Mouse (Mus musculus): ENCODE data around the gene Inka1. TPM values are rescaled to one million over a fixed set of nuclear protein-coding genes. Genes with fewer than 3 reads are reported as not detected.

Gene Inka1
- total and polyA plus RNA-seq, 3 experiments: 60.7 to 65.3 TPM; not detected in 1

DNA sequence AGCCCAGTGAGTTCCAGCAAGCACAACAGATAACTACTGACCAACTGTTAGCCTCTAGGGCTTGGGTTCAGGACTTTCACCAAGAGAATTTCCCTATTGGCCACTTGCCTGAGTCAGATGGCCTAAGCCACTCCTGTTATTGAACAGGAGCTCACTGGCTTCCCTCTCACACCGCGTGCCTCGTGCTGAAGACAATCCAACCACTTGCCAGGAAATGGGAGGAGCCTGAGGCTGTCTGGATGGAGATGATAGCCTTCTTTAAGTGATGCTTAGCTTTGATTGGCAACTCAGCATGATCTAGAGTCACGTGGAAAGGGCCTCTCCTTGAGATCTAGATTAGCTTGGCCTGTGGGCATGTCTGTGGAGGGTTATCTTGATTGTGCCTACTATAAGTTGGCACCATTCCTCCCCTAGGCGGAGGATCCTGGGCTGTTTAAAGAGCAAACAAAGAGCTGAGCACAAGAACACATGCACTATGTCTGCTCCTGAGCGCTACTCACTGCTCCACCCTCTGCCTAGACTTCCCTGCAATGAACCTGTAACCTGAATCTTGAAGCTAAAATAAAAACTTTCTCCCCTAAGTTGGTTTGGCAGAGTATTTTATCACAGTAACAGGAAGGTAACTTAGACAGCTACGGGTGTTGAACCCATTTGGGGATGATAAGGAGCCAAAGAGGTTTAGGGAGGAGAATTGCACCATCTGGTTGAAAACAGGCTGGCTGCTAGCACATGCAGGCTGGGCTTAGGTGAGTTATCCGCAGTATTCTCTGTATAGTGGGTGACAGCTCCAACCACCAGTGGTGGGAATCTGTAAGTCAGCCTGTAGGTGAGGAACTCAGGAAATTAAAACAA lies 13.8 kb downstream of the Inka1 start (continued):
- peak; percentile 59 for TF ChIP-seq NELFE (IDR thresholded peaks at IDR 0.05; ENCODE audit: low read depth, low read length)
- TF ChIP-seq ZKSCAN1 (IDR thresholded peaks at IDR 0.05; ENCODE audit: low read depth, low read length): no peak
- no peak for TF ChIP-seq MAZ (IDR thresholded peaks at IDR 0.05; ENCODE audit: low read depth, low read length)
- TF ChIP-seq ZNF384 (IDR thresholded peaks at IDR 0.05; ENCODE audit: low read depth, low read length): no peak

DNA sequence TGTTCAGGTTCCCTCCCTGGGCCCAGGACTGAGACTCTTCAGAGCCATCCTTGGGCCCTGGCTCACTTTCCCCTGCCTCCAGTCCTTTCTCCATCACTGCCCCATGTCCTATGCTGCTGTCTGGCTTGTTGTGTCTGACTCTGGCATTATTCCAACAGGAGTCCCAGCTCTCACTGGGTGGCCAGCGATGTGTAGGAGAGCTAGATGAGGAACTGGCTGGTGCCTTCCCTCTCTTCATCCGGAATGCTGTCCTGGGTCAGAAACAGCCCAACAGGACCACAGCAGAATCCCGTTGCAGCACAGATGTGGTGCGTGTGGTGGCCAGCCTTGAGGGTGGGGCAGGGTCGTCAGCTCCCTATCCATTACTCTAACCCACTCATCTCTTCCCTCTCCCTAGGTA lies 15.4 kb downstream of the Inka1 start:
- H3K9me3 ChIP-seq (replicated peaks; ENCODE audit: insufficient read depth, low read length): no peaks in the 10 kb centered on the region
- H3K27me3 ChIP-seq (ENCODE audit: control insufficient read depth in 1 of 2, insufficient read depth in 2 of 2, low read length in 2 of 2): no peaks in the 10 kb centered on the region
- H3K79me2 ChIP-seq (ENCODE audit: control insufficient read depth, insufficient read depth, low read length, poor library complexity): no peaks in the 10 kb centered on the region
- H3K4me3 ChIP-seq (ENCODE audit: control insufficient read depth in 1 of 2, insufficient read depth in 1 of 2, low read depth in 2 of 2, low read length in 2 of 2): no peak overlapping the region
- no peak for DNase-seq (ENCODE audit: low read depth, low spot score)
- H3K36me3 ChIP-seq (ENCODE audit: control insufficient read depth in 1 of 2, insufficient read depth in 2 of 2, low read length in 2 of 2): peaks cover 6 to 39% of the 10 kb centered on the region in 2 experiments
- TF ChIP-seq POLR2AphosphoS5 (IDR thresholded peaks at IDR 0.05; ENCODE audit: borderline replicate concordance, low read depth, low read length): no peak
- TF ChIP-seq SMC3 (IDR thresholded peaks at IDR 0.05; ENCODE audit: low read depth, low read length): no peak
- no peak for TF ChIP-seq MXI1 (IDR thresholded peaks at IDR 0.05; ENCODE audit: low read depth, low read length)
- TF ChIP-seq RAD21 (IDR thresholded peaks at IDR 0.05; ENCODE audit: low read depth, low read length): no peak
- TF ChIP-seq TAL1 (IDR thresholded peaks at IDR 0.05; ENCODE audit: low read length): no peak
- no peak for TF ChIP-seq GATA1 (IDR thresholded peaks at IDR 0.05; ENCODE audit: low read depth, low read length)
- no peak overlapping the region for H3K9ac ChIP-seq (ENCODE audit: control insufficient read depth, low read depth, low read length, poor library complexity, severe bottlenecking)
- peak overlapping the region; percentile 94 for H3K27ac ChIP-seq (ENCODE audit: control insufficient read depth, low read depth, low read length)
- H3K4me1 ChIP-seq (ENCODE audit: control insufficient read depth in 1 of 2, insufficient read depth in 2 of 2, low read length in 2 of 2): peaks cover 25 to 44% of the 10 kb centered on the region in 2 experiments

DNA sequence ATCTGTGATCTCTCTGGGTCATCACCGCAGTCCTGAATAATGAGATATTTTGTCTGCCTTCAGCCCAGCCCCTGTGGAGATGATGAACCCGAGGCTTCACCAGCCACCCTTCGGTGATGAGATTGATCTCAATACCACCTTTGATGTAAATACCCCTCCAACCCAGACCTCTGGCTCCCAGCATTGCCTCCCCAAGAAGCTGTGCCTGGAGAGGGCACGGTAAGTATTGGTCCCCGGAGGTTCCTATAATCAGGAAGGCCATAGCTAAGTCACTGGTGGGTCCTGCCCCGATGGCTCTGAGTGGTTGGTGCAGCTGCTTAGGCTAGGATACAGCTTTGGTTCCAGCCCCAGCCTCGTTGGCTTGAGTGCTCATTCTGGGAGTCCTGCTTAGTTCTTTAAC lies 17.1 kb downstream of the Inka1 start:
- Histone ChIP-seq H3K27ac (ENCODE audit: control insufficient read depth, low read depth, low read length) (no peak overlapping the region), H3K36me3 (ENCODE audit: control insufficient read depth in 1 of 2, insufficient read depth in 2 of 2, low read length in 2 of 2) (peaks cover 8 to 27% of the 10 kb centered on the region in 2 experiments)

DNA sequence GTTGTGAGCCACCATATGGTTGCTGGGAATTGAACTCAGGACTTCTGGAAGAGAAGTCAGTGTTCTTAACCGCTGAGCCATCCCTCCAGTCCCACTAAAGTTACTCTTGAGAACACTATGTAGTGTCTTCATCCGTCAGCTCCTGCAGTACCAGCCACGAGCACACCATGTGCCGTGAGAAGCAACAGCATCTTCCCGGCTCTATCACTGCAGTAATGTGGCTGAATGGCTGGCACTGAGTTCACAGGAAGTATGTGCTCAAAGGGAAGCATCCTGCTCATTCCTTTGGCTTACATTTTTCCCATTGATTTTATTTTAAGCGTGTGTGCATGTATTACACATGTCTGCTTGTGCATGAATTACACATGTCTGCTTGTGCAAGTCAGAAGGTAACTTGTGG lies 18.2 kb downstream of the Inka1 start:
- Histone ChIP-seq H3K4me1 (ENCODE audit: control insufficient read depth in 1 of 2, insufficient read depth in 2 of 2, low read length in 2 of 2) (peaks cover 10 to 20% of the 10 kb centered on the region in 2 experiments; a peak in 3 of 4 replicates), H3K4me3 (ENCODE audit: control insufficient read depth in 1 of 2, insufficient read depth in 1 of 2, low read depth in 2 of 2, low read length in 2 of 2) (no peak overlapping the region), H3K79me2 (ENCODE audit: control insufficient read depth, insufficient read depth, low read length, poor library complexity) (no peaks in the 10 kb centered on the region), H3K9ac (ENCODE audit: control insufficient read depth, low read depth, low read length, poor library complexity, severe bottlenecking) (no peak overlapping the region), H3K9me3 (replicated peaks; ENCODE audit: insufficient read depth, low read length) (no peaks in the 10 kb centered on the region), H3K27ac (ENCODE audit: control insufficient read depth, low read depth, low read length) (no peak overlapping the region), H3K36me3 (ENCODE audit: control insufficient read depth in 1 of 2, insufficient read depth in 2 of 2, low read length in 2 of 2) (peaks cover 8 to 16% of the 10 kb centered on the region in 2 experiments), H3K27me3 (ENCODE audit: control insufficient read depth in 1 of 2, insufficient read depth in 2 of 2, low read length in 2 of 2) (no peaks in the 10 kb centered on the region)
- no peak for DNase-seq (ENCODE audit: low read depth, low spot score)
- no peak for TF ChIP-seq USF1 (IDR thresholded peaks at IDR 0.05; ENCODE audit: low read depth, low read length)
- no peak for TF ChIP-seq HCFC1 (IDR thresholded peaks at IDR 0.05; ENCODE audit: low read depth, low read length)
- TF ChIP-seq ZKSCAN1 (IDR thresholded peaks at IDR 0.05; ENCODE audit: low read depth, low read length): no peak
- no peak for TF ChIP-seq MAX (IDR thresholded peaks at IDR 0.05; ENCODE audit: low read length)
- no peak for TF ChIP-seq USF2 (IDR thresholded peaks at IDR 0.05; ENCODE audit: borderline replicate concordance in 1 of 2, insufficient read depth in 1 of 2, low read depth in 1 of 2, low read length in 2 of 2)
- no peak for TF ChIP-seq ETS1 (IDR thresholded peaks at IDR 0.05; ENCODE audit: low read depth, low read length)
- TF ChIP-seq SMC3 (IDR thresholded peaks at IDR 0.05; ENCODE audit: low read depth, low read length): no peak
- TF ChIP-seq NRF1 (IDR thresholded peaks at IDR 0.05; ENCODE audit: insufficient read depth, low read depth, low read length, poor library complexity, severe bottlenecking): no peak
- TF ChIP-seq MAFK (IDR thresholded peaks at IDR 0.05; ENCODE audit: borderline replicate concordance, low read depth, low read length): no peak
- TF ChIP-seq GATA1 (IDR thresholded peaks at IDR 0.05; ENCODE audit: low read depth, low read length): no peak
- TF ChIP-seq POLR2AphosphoS2 (IDR thresholded peaks at IDR 0.05; ENCODE audit: low read length): no peak
- TF ChIP-seq NELFE (IDR thresholded peaks at IDR 0.05; ENCODE audit: low read depth, low read length): no peak
- no peak for TF ChIP-seq CHD1 (IDR thresholded peaks at IDR 0.05; ENCODE audit: low read depth, low read length)
- no peak for TF ChIP-seq ELF1 (IDR thresholded peaks at IDR 0.05; ENCODE audit: low read depth, low read length)
- TF ChIP-seq KAT2A (conservative IDR thresholded peaks at IDR 0.05; ENCODE audit: low read depth, low read length): no peak

More for the DNA sequence above, 17.1 kb downstream of the Inka1 start:
- no peaks in the 10 kb centered on the region for H3K79me2 ChIP-seq (ENCODE audit: control insufficient read depth, insufficient read depth, low read length, poor library complexity)
- no peaks in the 10 kb centered on the region for H3K27me3 ChIP-seq (ENCODE audit: control insufficient read depth in 1 of 2, insufficient read depth in 2 of 2, low read length in 2 of 2)
- H3K9me3 ChIP-seq (replicated peaks; ENCODE audit: insufficient read depth, low read length): no peaks in the 10 kb centered on the region
- H3K4me3 ChIP-seq (ENCODE audit: control insufficient read depth in 1 of 2, insufficient read depth in 1 of 2, low read depth in 2 of 2, low read length in 2 of 2): no peak overlapping the region
- DNase-seq (ENCODE audit: low read depth, low spot score): no peak
- H3K9ac ChIP-seq (ENCODE audit: control insufficient read depth, low read depth, low read length, poor library complexity, severe bottlenecking): no peak overlapping the region
- peaks cover 19 to 31% of the 10 kb centered on the region in 2 experiments for H3K4me1 ChIP-seq (ENCODE audit: control insufficient read depth in 1 of 2, insufficient read depth in 2 of 2, low read length in 2 of 2)
- no peak for TF ChIP-seq EP300 (IDR thresholded peaks at IDR 0.05; ENCODE audit: low read depth in 1 of 2, low read length in 2 of 2)
- TF ChIP-seq ZMIZ1 (IDR thresholded peaks at IDR 0.05; ENCODE audit: low read depth, low read length): no peak
- no peak for TF ChIP-seq HCFC1 (IDR thresholded peaks at IDR 0.05; ENCODE audit: low read depth, low read length)
